Mouse (Mus musculus): ENCODE data around the gene Wnt5a. TPM values are rescaled to one million over a fixed set of nuclear protein-coding genes. Genes with fewer than 3 reads are reported as not detected.

Gene Wnt5a
- 10 to 100 TPM in 1 of 2 experiments, 1 to 10 TPM in 1; 10.0 to 11.3 TPM for total RNA-seq (2021)

DNA sequence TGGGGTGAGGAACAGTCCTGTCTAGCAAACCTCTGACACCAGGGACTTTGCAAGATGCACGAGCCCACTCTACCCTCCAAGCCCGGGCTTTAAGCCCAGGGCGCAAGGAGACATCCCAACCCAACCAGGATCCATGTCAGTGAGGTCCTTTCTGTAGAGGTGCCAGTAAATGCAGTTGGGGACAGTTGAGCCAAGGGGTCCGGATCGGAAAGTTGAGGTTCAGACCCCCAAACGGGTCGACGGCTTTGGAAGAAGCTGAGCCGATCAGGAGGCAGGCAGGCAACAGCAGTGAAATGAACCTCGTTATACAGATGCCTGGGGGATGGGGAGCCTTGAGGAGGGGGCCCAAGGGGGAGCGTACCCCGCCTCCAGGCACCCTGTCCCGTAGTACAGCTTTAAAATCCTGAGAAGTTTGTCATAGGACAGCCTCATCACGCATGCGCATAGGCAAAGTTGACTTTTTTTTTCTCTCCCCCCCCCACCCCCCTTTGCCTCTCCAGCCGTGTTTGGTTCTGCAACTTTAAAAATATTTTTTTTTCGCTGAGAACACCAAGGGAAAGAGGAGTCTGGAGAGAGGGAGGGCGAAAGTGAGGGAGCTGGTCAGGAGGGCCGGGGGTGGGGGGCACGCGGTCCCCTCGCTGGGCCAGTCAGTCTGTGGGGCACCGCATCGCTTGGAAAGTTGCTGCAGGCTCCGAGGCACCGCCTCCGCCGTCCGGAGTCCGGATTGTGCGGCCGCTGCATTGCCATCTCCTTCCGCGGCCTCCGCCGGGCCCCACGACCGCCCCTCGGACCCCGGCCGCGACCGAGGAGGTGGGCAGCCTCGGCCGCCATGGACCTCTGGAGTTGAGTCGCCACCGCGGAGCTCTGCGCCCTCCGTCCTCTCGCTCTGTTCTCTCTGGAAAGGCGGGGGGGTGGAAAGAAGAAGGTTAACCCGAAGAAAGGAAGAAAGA, at the start of gene Wnt5a:
Wnt5a (plus strand) TSS at position 650 of the 950 bp plus-strand sequence.
- peak in 1 of 2 experiments; percentile 72 for DNase-seq (ENCODE audit: extremely low spot score in 1 of 2, low spot score in 2 of 2)
- intact Hi-C loops (cut with DNase I): loop anchor here (5.0 to 10.0 kb wide), 2 partner anchors 412 to 500 kb away; no protein-coding TSS in a partner anchor

DNA sequence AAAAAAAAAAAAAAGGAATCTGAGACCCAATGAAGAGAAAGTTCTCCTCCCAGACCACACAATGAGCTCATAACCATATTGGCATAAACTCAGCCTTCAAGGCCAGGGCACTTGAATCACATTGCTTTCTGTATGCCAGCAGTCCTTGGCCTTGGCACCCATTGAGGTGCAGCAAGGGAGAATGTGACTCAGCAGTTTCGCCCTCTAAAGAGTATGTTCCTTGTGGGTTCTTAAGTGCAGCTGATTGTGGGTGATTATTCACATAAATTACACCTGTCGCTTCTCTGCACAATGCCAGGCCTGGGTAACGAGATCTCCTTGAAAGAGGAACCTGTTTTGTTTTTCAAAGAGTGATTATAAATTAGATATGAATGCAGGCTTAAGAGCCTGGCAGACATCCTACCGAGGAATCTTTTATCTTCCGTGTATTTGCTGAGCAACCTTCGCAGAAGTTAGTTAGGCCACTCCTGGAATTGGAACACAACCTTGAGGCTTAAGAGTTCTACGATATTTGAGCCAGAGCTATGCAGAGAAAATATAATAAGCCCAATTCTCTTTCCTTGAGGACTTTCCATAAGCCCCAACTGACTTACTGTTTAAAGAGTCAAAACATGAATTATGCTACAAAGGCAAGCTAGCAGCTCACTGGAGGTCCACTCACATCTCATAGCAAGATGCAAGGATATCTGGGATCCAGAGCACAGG, 48.0 kb upstream of the Wnt5a start:
- intact Hi-C loops (cut with DNase I): no loop called here
- DNase-seq (ENCODE audit: extremely low spot score in 1 of 2, low spot score in 2 of 2): no peak

DNA sequence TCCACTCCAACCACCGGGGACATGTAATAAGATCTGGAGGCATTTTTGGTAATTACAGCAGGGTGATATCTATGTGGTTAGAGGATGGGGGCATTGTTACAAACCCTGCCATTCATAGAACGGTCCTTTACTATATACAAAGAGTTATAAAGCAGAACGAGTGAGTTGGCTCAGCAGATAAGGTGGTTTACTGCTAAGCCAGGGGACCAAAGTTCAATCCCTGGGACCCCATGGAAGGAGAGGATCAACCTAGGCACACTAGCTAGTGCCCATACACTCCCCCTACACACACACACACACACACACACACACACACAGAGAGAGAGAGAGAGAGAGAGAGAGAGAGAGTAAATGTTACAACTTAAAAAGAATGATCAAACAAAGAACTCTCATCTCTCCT, 47.1 kb upstream of the Wnt5a start:
- intact Hi-C loops (cut with DNase I): no loop called here
- DNase-seq (ENCODE audit: extremely low spot score in 1 of 2, low spot score in 2 of 2): no peak

GRCm38 (mm10) chr14:28467956-28468355, 36.6 kb upstream of the Wnt5a start:
- intact Hi-C loops (cut with DNase I): no loop called here

GRCm38 (mm10) chr14:28469696-28470095, 34.9 kb upstream of the Wnt5a start:
- no peak for DNase-seq (ENCODE audit: extremely low spot score in 1 of 2, low spot score in 2 of 2)
- intact Hi-C loops (cut with DNase I): no loop called here

More at GRCm38 (mm10) chr14:28467956-28468355, 36.6 kb upstream of the Wnt5a start:
- no peak for DNase-seq (ENCODE audit: extremely low spot score in 1 of 2, low spot score in 2 of 2)

DNA sequence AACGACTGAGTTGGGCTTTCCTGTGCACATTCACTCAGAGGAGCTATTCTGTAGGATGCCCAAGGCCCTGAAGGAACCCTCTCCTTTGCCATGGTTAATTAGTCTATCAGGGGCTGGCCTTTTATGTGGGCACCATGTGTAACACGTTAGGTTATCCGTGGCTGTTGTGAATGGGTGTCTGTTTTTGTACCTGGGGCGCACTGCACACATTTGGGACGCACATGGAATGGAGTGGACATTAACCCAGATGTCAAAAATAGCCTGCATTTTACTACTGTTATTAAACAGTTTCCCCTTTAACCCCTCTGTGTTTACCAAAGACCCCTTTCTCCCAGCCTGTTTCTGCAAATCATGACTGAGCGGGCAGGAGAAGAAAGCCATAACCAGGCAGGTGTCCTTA, 34.3 kb upstream of the Wnt5a start:
- intact Hi-C loops (cut with DNase I): no loop called here
- no peak for DNase-seq (ENCODE audit: extremely low spot score in 1 of 2, low spot score in 2 of 2)

DNA sequence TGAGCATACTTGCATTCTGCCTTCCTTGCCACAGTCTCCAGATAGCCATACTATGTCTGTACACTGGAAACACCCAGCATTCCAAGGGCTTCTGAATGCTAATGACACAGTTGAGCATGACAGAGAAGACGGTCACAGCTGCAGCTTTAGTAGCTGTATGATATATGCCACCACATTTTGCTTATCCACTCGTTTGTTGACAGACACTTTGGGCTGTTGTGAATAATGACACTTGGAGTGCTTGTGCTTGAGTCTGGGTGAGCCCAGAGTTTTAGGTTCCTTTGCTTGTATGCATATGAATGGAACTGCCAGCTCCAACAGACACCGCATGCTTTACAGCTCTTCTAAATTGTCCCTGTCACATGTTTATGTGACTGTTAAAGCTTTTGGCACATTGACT, 29.5 kb upstream of the Wnt5a start:
- intact Hi-C loops (cut with DNase I): no loop called here
- no peak for DNase-seq (ENCODE audit: extremely low spot score in 1 of 2, low spot score in 2 of 2)

GRCm38 (mm10) chr14:28475421-28475820, 29.1 kb upstream of the Wnt5a start:
- intact Hi-C loops (cut with DNase I): no loop called here
- DNase-seq (ENCODE audit: extremely low spot score in 1 of 2, low spot score in 2 of 2): no peak

GRCm38 (mm10) chr14:28476746-28477145, 27.8 kb upstream of the Wnt5a start:
- no peak for DNase-seq (ENCODE audit: extremely low spot score in 1 of 2, low spot score in 2 of 2)
- intact Hi-C loops (cut with DNase I): no loop called here

GRCm38 (mm10) chr14:28480866-28481265, 23.7 kb upstream of the Wnt5a start:
- intact Hi-C loops (cut with DNase I): no loop called here
- DNase-seq (ENCODE audit: extremely low spot score in 1 of 2, low spot score in 2 of 2): no peak

DNA sequence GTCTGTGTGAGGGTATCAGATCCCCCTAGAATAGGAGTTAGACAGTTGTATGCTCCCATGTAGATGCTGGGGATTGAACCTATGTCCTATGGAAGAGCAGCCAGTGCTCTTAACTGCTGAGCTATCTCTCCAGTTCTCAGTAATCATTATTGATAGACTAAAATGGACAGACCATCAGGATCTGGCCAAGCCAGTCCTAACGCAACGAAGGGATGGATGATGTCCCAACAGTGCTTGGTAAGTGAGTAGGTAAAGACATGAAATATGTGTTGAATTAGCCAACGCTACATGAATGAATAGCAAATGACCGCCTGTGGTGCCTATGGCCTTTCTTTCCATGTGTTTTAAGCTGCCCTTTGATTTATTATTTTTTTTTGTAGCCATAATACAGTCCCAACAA, 10.7 kb upstream of the Wnt5a start:
- DNase-seq (ENCODE audit: extremely low spot score in 1 of 2, low spot score in 2 of 2): no peak
- intact Hi-C loops (cut with DNase I): no loop called here

DNA sequence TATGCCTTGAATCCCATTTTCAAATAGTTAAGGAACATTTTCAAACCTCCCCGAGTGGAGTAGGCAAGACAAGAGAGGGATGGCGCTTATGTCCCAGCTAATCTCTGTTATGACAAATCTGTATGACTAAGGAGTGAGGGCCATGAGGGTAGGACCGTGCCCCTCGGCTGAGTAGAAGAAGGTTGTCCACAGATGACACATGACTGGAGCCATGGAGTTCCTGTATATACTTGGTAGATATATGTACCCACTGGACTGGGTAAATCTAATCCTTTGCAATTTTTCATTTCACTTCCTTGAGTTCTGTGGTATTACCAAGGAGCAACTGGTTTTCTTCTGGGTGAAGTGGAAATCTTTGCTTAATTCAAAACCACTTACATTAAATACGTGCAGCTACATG, 10.3 kb upstream of the Wnt5a start:
- intact Hi-C loops (cut with DNase I): no loop called here
- no peak for DNase-seq (ENCODE audit: extremely low spot score in 1 of 2, low spot score in 2 of 2)

DNA sequence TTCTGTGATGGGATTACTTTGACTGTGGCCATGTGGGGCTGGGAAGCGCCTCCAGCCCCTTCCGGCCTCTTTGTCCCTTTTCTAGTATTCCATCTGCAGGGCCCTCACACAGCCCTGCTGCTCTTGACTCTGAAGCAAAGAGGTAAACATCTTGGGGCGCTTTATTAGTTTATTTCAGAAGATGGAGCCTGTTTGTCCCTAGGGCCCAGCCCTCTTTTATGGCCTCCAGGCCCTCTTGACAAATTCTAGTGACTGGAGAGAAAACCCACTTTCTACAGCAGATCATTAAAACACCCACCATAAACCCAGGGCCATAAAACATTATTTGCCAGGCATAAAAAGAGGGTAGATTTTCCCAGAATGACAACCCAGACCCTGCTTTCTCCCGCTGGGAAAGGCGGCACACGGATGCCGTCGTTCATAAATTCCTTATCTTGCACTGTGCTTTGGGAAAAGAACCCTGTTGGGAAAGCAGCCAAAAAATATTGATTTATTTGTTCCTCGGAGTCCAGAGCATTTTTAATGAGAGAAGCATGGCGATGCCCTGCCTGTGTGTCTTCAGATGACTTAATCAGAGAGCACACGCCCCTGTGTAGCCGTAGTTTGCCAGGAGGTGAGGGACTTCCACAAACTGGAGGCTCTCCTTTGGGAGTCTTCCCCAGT, 3.2 kb upstream of the Wnt5a start:
- intact Hi-C loops (cut with DNase I): loop anchor here (10.0 kb wide), 1 partner anchor 497 kb away; no protein-coding TSS in a partner anchor
- no peak for DNase-seq (ENCODE audit: extremely low spot score in 1 of 2, low spot score in 2 of 2)

DNA sequence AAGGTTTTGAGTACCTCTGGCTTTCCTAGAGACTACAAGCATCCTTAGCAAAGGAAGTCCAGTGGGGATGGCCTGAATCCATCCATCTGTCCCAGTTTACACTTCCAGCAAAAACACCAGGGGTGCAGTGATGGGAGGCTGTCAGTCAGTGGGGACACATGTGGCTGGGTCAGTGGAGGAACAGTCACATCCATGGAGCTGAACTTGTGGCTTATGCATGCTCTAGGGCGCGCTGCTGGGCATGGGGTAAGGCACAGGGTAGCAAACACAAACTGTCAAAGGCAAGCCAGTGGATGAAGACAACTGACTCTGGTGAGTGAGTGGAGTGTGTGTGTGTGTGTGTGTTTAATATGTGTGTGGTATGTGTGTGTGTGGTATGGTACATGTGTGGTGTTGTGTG, 1.3 kb upstream of the Wnt5a start:
- intact Hi-C loops (cut with DNase I): loop anchor here (10.0 kb wide), 1 partner anchor 498 kb away; no protein-coding TSS in a partner anchor
- DNase-seq (ENCODE audit: extremely low spot score in 1 of 2, low spot score in 2 of 2): no peak

DNA sequence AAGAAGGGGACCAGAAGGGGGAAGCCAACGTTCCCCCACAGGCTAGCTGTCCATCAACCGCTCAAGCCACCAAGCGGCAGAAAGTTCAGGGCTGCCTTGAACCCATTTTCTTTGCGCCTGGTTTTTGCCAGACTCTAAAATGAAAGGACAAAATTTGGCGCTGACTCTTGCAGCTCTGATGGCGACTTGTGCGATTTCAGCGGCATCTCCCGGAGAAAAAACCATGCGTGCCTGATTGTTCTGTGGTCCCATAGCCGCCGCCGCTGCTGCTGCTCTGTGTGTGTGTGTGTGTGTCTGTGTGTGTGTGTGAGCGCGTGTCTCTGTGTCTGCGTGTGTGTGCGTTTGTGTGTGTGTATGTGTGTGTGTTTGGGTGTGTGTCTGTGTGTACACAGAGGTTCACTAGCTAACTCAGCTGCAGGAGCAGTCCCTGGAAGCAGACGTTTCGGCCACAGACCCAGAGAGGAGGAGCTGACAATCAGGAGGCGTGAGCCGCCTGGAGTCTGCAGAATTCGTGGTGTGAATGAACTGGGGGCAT, 568 bp downstream of the Wnt5a start:
- DNase-seq (ENCODE audit: extremely low spot score in 1 of 2, low spot score in 2 of 2): peak; percentile 11 to 52
- intact Hi-C loops (cut with DNase I): loop anchor here (5.0 to 10.0 kb wide), 2 partner anchors 413 to 500 kb away; no protein-coding TSS in a partner anchor

DNA sequence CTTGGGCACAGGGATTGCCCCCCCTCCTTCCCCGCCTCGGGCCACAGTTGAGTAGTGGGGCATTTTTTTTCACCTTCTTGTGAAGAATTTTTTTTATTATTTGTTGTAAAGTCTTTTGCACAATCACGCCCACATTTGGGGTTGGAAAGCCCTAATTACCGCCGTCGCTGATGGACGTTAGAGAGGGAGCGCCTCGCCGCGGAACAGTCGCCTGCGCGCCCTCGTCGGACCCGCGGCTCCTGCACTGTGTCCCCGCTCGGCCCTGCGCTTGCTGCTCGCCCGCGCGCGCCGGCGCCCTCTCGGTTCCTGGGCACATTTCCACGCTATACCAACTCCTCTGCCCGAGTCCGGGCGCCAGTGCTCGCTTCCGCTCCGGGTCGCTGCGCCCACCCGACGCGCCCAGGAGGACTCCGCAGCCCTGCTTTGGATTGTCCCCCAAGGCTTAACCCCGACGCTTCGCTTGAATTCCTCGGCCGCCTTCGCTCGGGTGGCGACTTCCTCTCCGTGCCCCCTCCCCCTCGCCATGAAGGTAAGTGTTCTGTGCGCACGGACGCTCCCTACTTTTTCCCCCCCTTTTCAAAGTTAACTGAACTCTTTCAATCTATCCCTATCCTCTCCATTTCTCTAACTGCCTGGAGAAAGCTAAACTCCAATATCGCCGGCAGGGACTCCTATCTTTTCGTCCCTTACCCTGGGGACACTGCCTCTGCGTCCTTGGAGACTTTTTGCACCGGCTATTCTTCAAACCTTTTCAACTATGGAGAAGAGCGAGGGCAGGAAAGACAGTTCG, 1.2 kb downstream of the Wnt5a start:
- intact Hi-C loops (cut with DNase I): loop anchor here (2.0 to 10.0 kb wide), 3 partner anchors 413 to 699 kb away; no protein-coding TSS in a partner anchor
- DNase-seq (ENCODE audit: extremely low spot score in 1 of 2, low spot score in 2 of 2): peak in 1 of 2 experiments; percentile 50

GRCm38 (mm10) chr14:28506376-28506831, 1.9 kb downstream of the Wnt5a start:
- DNase-seq (ENCODE audit: extremely low spot score in 1 of 2, low spot score in 2 of 2): peak; percentile 21 to 72
- intact Hi-C loops (cut with DNase I): loop anchor here (2.0 to 10.0 kb wide), 3 partner anchors 414 to 700 kb away; no protein-coding TSS in a partner anchor

DNA sequence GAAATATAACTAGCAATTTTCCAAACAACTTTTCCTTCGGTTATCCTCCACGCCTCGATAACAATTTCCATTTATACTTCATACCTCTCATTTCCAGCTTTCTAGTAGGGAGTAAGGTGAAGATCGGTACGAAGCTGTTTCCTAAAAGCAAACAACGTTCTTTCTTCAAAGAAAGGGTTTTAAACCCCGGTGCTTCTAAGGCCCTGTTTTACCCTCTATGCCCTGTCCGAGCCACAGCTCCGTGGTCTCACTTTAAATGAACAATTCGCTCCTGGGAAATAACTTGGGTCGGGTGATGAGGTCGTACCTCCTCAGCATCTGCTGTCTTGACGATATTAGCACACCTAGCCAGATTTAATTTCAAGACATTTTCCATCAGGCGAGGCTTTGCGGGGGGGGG, 2.5 kb downstream of the Wnt5a start:
- DNase-seq (ENCODE audit: extremely low spot score in 1 of 2, low spot score in 2 of 2): no peak
- intact Hi-C loops (cut with DNase I): loop anchor here (2.0 to 10.0 kb wide), 3 partner anchors 415 to 700 kb away; no protein-coding TSS in a partner anchor
